Mouse (Mus musculus) forebrain, embryonic 11.5 days (tissue): ENCODE data around the gene Cdh22. TPM values are rescaled to one million over a fixed set of nuclear protein-coding genes. Genes with fewer than 3 reads are reported as not detected.

Experiments used
- ATAC-seq: fragments of 200-750 bp; cut with Nextera tagmentation; replicated peaks from 2 replicates; pipeline ENCODE4 v1.8.0; 2017; ENCODE audit warnings: moderate TSS enrichment; ENCODE audit not compliant: low FRiP score
- DNase-seq: peaks from one replicate; pipeline ENCODE4 v3.0.0-alpha.2; 2017; ENCODE audit warnings: low spot score
- H3K27ac ChIP-seq: fragments of 300-500 bp; sonication (generic); 2 replicates; pipeline ENCODE4 v1.5.1; 2014; ENCODE audit warnings: low read depth, low read length
- H3K27me3 ChIP-seq: fragments of 300-500 bp; sonication (generic); 2 replicates; pipeline ENCODE4 v1.6.1; 2014; ENCODE audit warnings: mild to moderate bottlenecking, low read length, mixed read lengths; ENCODE audit not compliant: control insufficient read depth, insufficient read depth
- H3K36me3 ChIP-seq: fragments of 300-500 bp; sonication (generic); 2 replicates; pipeline ENCODE4 v1.6.1; 2014; ENCODE audit warnings: mild to moderate bottlenecking, low read length, moderate library complexity, mixed read lengths; ENCODE audit not compliant: control insufficient read depth, insufficient read depth
- H3K4me1 ChIP-seq: fragments of 300-500 bp; sonication (generic); replicated peaks from 2 replicates; pipeline ENCODE4 v1.6.1; 2014; ENCODE audit warnings: low read length, mixed read lengths; ENCODE audit not compliant: control insufficient read depth, insufficient read depth
- H3K4me2 ChIP-seq: fragments of 300-500 bp; sonication (generic); 2 replicates; pipeline ENCODE4 v1.6.1; 2014; ENCODE audit warnings: low read depth, mild to moderate bottlenecking, low read length, moderate library complexity, mixed read lengths; ENCODE audit not compliant: severe bottlenecking
- H3K4me3 ChIP-seq: fragments of 300-500 bp; sonication (generic); 2 replicates; pipeline ENCODE4 v1.5.1; 2014; ENCODE audit warnings: low read depth, low read length
- H3K9ac ChIP-seq: fragments of 300-500 bp; sonication (generic); 2 replicates; pipeline ENCODE4 v1.6.1; 2014; ENCODE audit warnings: low read length
- H3K9me3 ChIP-seq: fragments of 300-500 bp; sonication (generic); 2 replicates; pipeline ENCODE4 v1.6.1; 2016; ENCODE audit warnings: low read length, mixed read lengths; ENCODE audit not compliant: control insufficient read depth
- WGBS: fragments of 180-500 bp; shearing (Covaris S2); extraction: QIAGEN DNeasy Blood & Tissue Kit; methylation state at CpG from one replicate; pipeline ENCODE4 v1.1.7; 2014; 5-methylcytosine and 5-hydroxymethylcytosine counted together
- polyA plus RNA-seq: library from polyadenylated mRNA; unstranded; fragments of >200 nt; fragmentation: Nextera tagmentation; extraction: Ambion mirVana; gene quantifications from 2 replicates; pipeline ENCODE4 v1.2.1, GENCODE M21; 2014

The Cdh22 gene
- polyA plus RNA-seq, 1 experiment from 2014 or later: 6.2 TPM

DNA sequence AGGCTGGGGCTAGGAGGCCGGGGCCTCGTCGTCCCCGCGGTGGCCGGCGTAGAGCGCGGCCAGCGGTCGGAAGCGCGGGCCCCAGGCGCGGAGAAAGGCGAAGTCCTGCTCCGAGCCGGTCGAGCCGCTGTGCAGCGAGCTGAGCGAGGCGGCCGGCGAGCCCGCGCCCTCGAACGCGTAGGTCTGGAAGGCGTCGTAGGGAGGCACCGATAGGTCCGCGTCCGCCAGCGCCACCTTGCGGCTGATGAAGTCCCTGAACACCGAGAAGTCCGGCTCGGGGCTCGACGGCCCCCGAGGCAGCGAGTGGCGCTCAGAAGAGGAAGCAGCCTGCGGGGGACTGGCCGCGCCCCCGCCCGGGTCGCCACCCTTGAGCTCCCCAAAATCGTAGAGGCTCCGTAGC is 122.5 kb downstream of the Cdh22 start:
- no peaks in the 10 kb centered on the region for H3K9me3 ChIP-seq
- ATAC-seq (peak; percentile 61), DNase-seq (peak; percentile 95)
- peak overlapping the region; percentile 24; the same call in 1 of the 2 replicates for H3K4me2 ChIP-seq
- H3K4me3 ChIP-seq: no peak overlapping the region
- no peak overlapping the region; the same call in 1 of the 2 replicates for H3K9ac ChIP-seq
- no peak overlapping the region for H3K27ac ChIP-seq
- peaks cover 10% of the 10 kb centered on the region; the same call in 1 of the 2 replicates for H3K4me1 ChIP-seq
- H3K36me3 ChIP-seq: no peaks in the 10 kb centered on the region
- under 1% methylated on average over 54 of the region's 54 CpGs for WGBS
- H3K27me3 ChIP-seq: peaks cover 33% of the 10 kb centered on the region

- WGBS: 25% methylated on average over 18 of the region's 18 CpGs
- Histone ChIP-seq H3K9ac (no peak overlapping the region), H3K36me3 (no peaks in the 10 kb centered on the region), H3K4me3 (no peak overlapping the region), H3K4me1 (peaks cover 12% of the 10 kb centered on the region), H3K27ac (no peak overlapping the region), H3K4me2 (no peak overlapping the region), H3K27me3 (peaks cover 22% of the 10 kb centered on the region), H3K9me3 (no peaks in the 10 kb centered on the region)
- ATAC-seq (no peak), DNase-seq (no peak)
Observed at GRCm38 (mm10) chr2:165106585-165106984, 128.1 kb downstream of the Cdh22 start.

GRCm38 (mm10) chr2:165105513-165106079 is 129.1 kb downstream of the Cdh22 start:
- Histone ChIP-seq H3K36me3 (no peaks in the 10 kb centered on the region), H3K9me3 (no peaks in the 10 kb centered on the region), H3K27me3 (peaks cover 14% of the 10 kb centered on the region), H3K27ac (no peak overlapping the region; the same call in 1 of the 2 replicates), H3K4me2 (no peak overlapping the region), H3K4me3 (no peak overlapping the region), H3K9ac (no peak overlapping the region), H3K4me1 (peaks cover 12% of the 10 kb centered on the region)
- DNase-seq (no peak), ATAC-seq (0 out of 2 replicates have a peak, but pooled peaks have one; percentile 40)
- WGBS: 62% methylated on average over 16 of the region's 16 CpGs

GRCm38 (mm10) chr2:165102920-165103319 is 131.7 kb downstream of the Cdh22 start:
- H3K36me3 ChIP-seq: no peaks in the 10 kb centered on the region
- H3K9me3 ChIP-seq: no peaks in the 10 kb centered on the region
- ATAC-seq: no peak
- H3K9ac ChIP-seq: no peak overlapping the region
- H3K4me3 ChIP-seq: no peak overlapping the region
- 84% methylated on average over 3 of the region's 3 CpGs for WGBS
- no peak for DNase-seq
- no peak overlapping the region for H3K27ac ChIP-seq
- peaks cover 12% of the 10 kb centered on the region for H3K4me1 ChIP-seq
- H3K4me2 ChIP-seq: no peak overlapping the region
- H3K27me3 ChIP-seq: peaks cover 11% of the 10 kb centered on the region

- H3K4me3 ChIP-seq: no peak overlapping the region
- no peak for DNase-seq
- no peak overlapping the region for H3K27ac ChIP-seq
- WGBS: 13% methylated on average over 6 of the region's 6 CpGs
- no peak overlapping the region for H3K4me2 ChIP-seq
- H3K9me3 ChIP-seq: no peaks in the 10 kb centered on the region
- H3K4me1 ChIP-seq: peaks cover 16% of the 10 kb centered on the region
- H3K36me3 ChIP-seq: no peaks in the 10 kb centered on the region
- H3K9ac ChIP-seq: no peak overlapping the region
- no peak for ATAC-seq
- peaks cover 5% of the 10 kb centered on the region for H3K27me3 ChIP-seq
Observed at GRCm38 (mm10) chr2:165100749-165101148, 133.9 kb downstream of the Cdh22 start.

GRCm38 (mm10) chr2:165098861-165099260 is 135.8 kb downstream of the Cdh22 start:
- DNase-seq: no peak
- Histone ChIP-seq H3K9me3 (no peaks in the 10 kb centered on the region), H3K27ac (no peak overlapping the region), H3K4me3 (no peak overlapping the region), H3K4me1 (peaks cover 14% of the 10 kb centered on the region), H3K4me2 (no peak overlapping the region), H3K36me3 (no peaks in the 10 kb centered on the region), H3K27me3 (peaks cover 4% of the 10 kb centered on the region), H3K9ac (no peak overlapping the region)
- WGBS: 92% methylated on average over 3 of the region's 3 CpGs
- no peak for ATAC-seq

GRCm38 (mm10) chr2:165096367-165096766 is 138.3 kb downstream of the Cdh22 start:
- DNase-seq: peak; percentile 78
- Histone ChIP-seq H3K4me1 (peaks cover 17% of the 10 kb centered on the region), H3K4me3 (no peak overlapping the region), H3K27me3 (peaks cover 4% of the 10 kb centered on the region), H3K36me3 (no peaks in the 10 kb centered on the region), H3K9me3 (no peaks in the 10 kb centered on the region), H3K9ac (no peak overlapping the region; the same call in 1 of the 2 replicates), H3K4me2 (no peak overlapping the region), H3K27ac (peak overlapping the region; percentile 50)
- WGBS: 21% methylated on average over 10 of the region's 10 CpGs
- ATAC-seq: peak; percentile 62

- DNase-seq: no peak
- H3K27me3 ChIP-seq: peaks cover 2% of the 10 kb centered on the region
- no peak overlapping the region for H3K9ac ChIP-seq
- WGBS: 39% methylated on average over 7 of the region's 7 CpGs
- no peak overlapping the region for H3K4me3 ChIP-seq
- no peaks in the 10 kb centered on the region for H3K9me3 ChIP-seq
- peak overlapping the region; percentile 25; the same call in 1 of the 2 replicates for H3K27ac ChIP-seq
- H3K4me2 ChIP-seq: no peak overlapping the region
- no peak for ATAC-seq
- peaks cover 17% of the 10 kb centered on the region; the same call in 1 of the 2 replicates for H3K4me1 ChIP-seq
- H3K36me3 ChIP-seq: no peaks in the 10 kb centered on the region
Observed at GRCm38 (mm10) chr2:165092393-165092792, 142.3 kb downstream of the Cdh22 start.

DNA sequence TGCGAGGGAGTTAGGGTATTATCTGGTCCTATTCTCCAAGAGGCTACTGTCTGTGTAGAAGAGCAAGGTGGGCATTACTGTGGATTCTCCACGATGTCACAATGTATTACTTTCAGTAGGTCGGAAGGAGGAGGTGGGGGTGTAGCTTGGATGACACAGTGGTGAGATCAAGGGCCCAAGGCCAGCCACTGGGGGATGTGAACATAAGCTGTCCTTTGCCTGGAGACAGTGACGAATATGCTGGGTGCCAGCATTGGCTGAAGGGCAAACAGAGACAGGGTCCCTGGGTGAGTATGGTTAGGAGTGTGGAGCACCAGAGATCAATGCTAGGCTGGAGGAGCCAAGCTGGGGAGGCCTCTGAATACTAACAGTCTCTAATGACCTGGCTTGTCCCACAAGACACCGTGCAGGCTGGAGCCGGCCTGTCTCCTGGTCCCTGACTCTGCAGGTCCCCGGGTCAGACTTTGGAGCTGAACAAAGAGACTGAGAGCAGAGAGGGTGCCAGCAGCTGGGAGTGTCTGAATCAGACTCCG is 143.2 kb downstream of the Cdh22 start:
- 77% methylated on average over 8 of the region's 8 CpGs for WGBS
- H3K27ac ChIP-seq: no peak overlapping the region
- H3K27me3 ChIP-seq: no peaks in the 10 kb centered on the region
- peaks cover 11% of the 10 kb centered on the region; the same call in 1 of the 2 replicates for H3K4me1 ChIP-seq
- H3K36me3 ChIP-seq: no peaks in the 10 kb centered on the region
- no peaks in the 10 kb centered on the region for H3K9me3 ChIP-seq
- H3K9ac ChIP-seq: no peak overlapping the region
- no peak for DNase-seq
- no peak for ATAC-seq
- no peak overlapping the region for H3K4me2 ChIP-seq
- H3K4me3 ChIP-seq: no peak overlapping the region
